21 mouse cellular contexts compared by ENCODE assay signal in the genomic region with DNA sequence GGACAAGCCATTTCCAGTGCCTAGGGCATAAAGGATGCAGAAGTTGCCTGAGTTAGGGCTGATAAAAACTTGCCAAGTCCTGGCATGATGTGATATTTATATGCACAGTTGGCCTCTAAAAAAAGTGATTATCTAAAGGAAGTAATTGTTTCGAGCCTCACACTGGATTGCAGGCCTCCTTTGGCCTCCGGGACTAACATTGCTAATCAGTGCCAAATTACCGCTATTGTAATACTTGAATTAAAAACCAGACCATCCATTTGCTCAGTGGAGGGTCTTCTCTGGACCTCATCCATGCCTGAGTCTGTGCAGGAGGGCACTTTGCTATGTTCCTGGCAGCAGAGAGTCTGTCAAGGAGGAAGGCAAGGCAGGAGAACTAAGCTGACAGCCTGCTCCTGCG.
A peak's percentile ranks its signal among the peaks of the same experiment; 100 is the strongest.
DNase-seq lines count a peak whose midpoint lies in the region; ATAC-seq and TF ChIP-seq lines count a peak whose summit lies in the region.
"Had no signal": no experiment of that assay in that cellular context is flagged by ENCODE, and none has a peak within 500 bp of the region (broad histone marks: within the 10 kb centered on the region; RNA-seq: fewer than 3 reads in every experiment).

No protein-coding gene starts in this region.

- H3K9ac ChIP-seq in forebrain, embryonic 15.5 days (replicated peaks): no peak overlapping the region
- no peak overlapping the region for H3K9ac ChIP-seq in forebrain, embryonic 11.5 days (ENCODE audit: low read length)
- no peak overlapping the region for H3K9ac ChIP-seq in hindbrain, postnatal 0 days (replicated peaks; ENCODE audit: low read length)
- H3K9ac ChIP-seq in hindbrain, embryonic 11.5 days (ENCODE audit: low read depth, low read length): no peak overlapping the region
- H3K9ac ChIP-seq: embryonic facial prominence, embryonic 12.5 days; heart, embryonic 13.5 days; hindbrain, embryonic 13.5 days had no signal

- H3K9me3 ChIP-seq in forebrain, embryonic 15.5 days: no peaks in the 10 kb centered on the region
- no peaks in the 10 kb centered on the region for H3K9me3 ChIP-seq in forebrain, embryonic 11.5 days (ENCODE audit: control insufficient read depth, low read length)
- no peaks in the 10 kb centered on the region for H3K9me3 ChIP-seq in hindbrain, postnatal 0 days (ENCODE audit: low read length)
- no peaks in the 10 kb centered on the region for H3K9me3 ChIP-seq in hindbrain, embryonic 11.5 days (ENCODE audit: control insufficient read depth, low read length)
- H3K9me3 ChIP-seq: embryonic facial prominence, embryonic 12.5 days; heart, embryonic 13.5 days; hindbrain, embryonic 13.5 days had no signal

- no peak overlapping the region for H3K4me2 ChIP-seq in forebrain, embryonic 15.5 days (replicated peaks)
- no peak overlapping the region for H3K4me2 ChIP-seq in forebrain, embryonic 11.5 days (ENCODE audit: low read depth, low read length, severe bottlenecking)
- H3K4me2 ChIP-seq in hindbrain, postnatal 0 days (ENCODE audit: low read depth, low read length): no peak overlapping the region
- H3K4me2 ChIP-seq in hindbrain, embryonic 11.5 days (replicated peaks; ENCODE audit: low read depth, low read length): no peak overlapping the region
- H3K4me2 ChIP-seq: embryonic facial prominence, embryonic 12.5 days; heart, embryonic 13.5 days; hindbrain, embryonic 13.5 days had no signal

- H3K27ac ChIP-seq in forebrain, embryonic 15.5 days (replicated peaks): no peak overlapping the region; the same call in 1 of the 2 replicates
- H3K27ac ChIP-seq in forebrain, embryonic 11.5 days (ENCODE audit: low read depth, low read length): no peak overlapping the region
- no peak overlapping the region for H3K27ac ChIP-seq in hindbrain, postnatal 0 days
- no peak overlapping the region for H3K27ac ChIP-seq in hindbrain, embryonic 11.5 days (ENCODE audit: low read depth, low read length)
- H3K27ac ChIP-seq: embryonic facial prominence, embryonic 12.5 days; heart, embryonic 13.5 days; hindbrain, embryonic 13.5 days had no signal

- H3K4me1 ChIP-seq in forebrain, embryonic 15.5 days: peaks cover 29% of the 10 kb centered on the region
- no peaks in the 10 kb centered on the region for H3K4me1 ChIP-seq in forebrain, embryonic 11.5 days (replicated peaks; ENCODE audit: control insufficient read depth, insufficient read depth, low read length)
- H3K4me1 ChIP-seq in hindbrain, postnatal 0 days (ENCODE audit: insufficient read depth, low read length): 0 out of 2 replicates have a peak, but pooled peaks cover 5% of the 10 kb centered on the region
- no peaks in the 10 kb centered on the region for H3K4me1 ChIP-seq in hindbrain, embryonic 11.5 days (replicated peaks; ENCODE audit: control insufficient read depth, insufficient read depth, low read length)
- H3K4me1 ChIP-seq in lung, adult 2 months (ENCODE audit: control insufficient read depth, insufficient read depth, low read length): no peaks in the 10 kb centered on the region
- H3K4me1 ChIP-seq: embryonic facial prominence, embryonic 12.5 days; heart, embryonic 13.5 days had no signal

- no peaks in the 10 kb centered on the region for H3K36me3 ChIP-seq in forebrain, embryonic 15.5 days
- no peaks in the 10 kb centered on the region for H3K36me3 ChIP-seq in forebrain, embryonic 11.5 days (ENCODE audit: control insufficient read depth, insufficient read depth, low read length)
- no peaks in the 10 kb centered on the region for H3K36me3 ChIP-seq in hindbrain, postnatal 0 days (ENCODE audit: insufficient read depth, low read length)
- H3K36me3 ChIP-seq in hindbrain, embryonic 11.5 days (ENCODE audit: control insufficient read depth, insufficient read depth, low read length): no peaks in the 10 kb centered on the region
- H3K36me3 ChIP-seq: embryonic facial prominence, embryonic 12.5 days; heart, embryonic 13.5 days; hindbrain, embryonic 13.5 days had no signal

- ATAC-seq in forebrain, embryonic 15.5 days (replicated peaks): 0 out of 2 replicates have a peak, but pooled peaks have one; percentile 23
- ATAC-seq in forebrain, embryonic 11.5 days (replicated peaks; ENCODE audit: low FRiP score): no peak
- ATAC-seq in hindbrain, postnatal 0 days: no peak
- ATAC-seq in hindbrain, embryonic 11.5 days (ENCODE audit: low FRiP score): no peak
- ATAC-seq: activated CD4-positive, CD25-positive, alpha-beta regulatory T cell, adult 4 months; intestine, embryonic 16.5 days; Patski had no signal

- TF ChIP-seq POLR2A in lung, adult 2 months (IDR thresholded peaks at IDR 0.05; ENCODE audit: borderline replicate concordance, extremely low read depth, low read depth, low read length): no peak
- TF ChIP-seq POLR2A in brain, embryonic 14.5 days (IDR thresholded peaks at IDR 0.05; ENCODE audit: borderline replicate concordance, extremely low read depth, insufficient read depth, insufficient read length, poor library complexity, severe bottlenecking): no peak

- no peak overlapping the region for H3K4me3 ChIP-seq in forebrain, embryonic 15.5 days
- H3K4me3 ChIP-seq in forebrain, embryonic 11.5 days (ENCODE audit: low read depth, low read length): no peak overlapping the region
- no peak overlapping the region for H3K4me3 ChIP-seq in hindbrain, postnatal 0 days (ENCODE audit: low read length)
- no peak overlapping the region for H3K4me3 ChIP-seq in hindbrain, embryonic 11.5 days (ENCODE audit: low read depth, low read length)
- H3K4me3 ChIP-seq in lung, adult 2 months (replicated peaks; ENCODE audit: extremely low read depth, low read depth, low read length): no peak overlapping the region
- H3K4me3 ChIP-seq: embryonic facial prominence, embryonic 12.5 days; heart, embryonic 13.5 days; hindbrain, embryonic 13.5 days had no signal

- TF ChIP-seq CTCF in hindbrain, postnatal 0 days (IDR thresholded peaks at IDR 0.05; ENCODE audit: low read depth): no peak
- no peak for TF ChIP-seq CTCF in lung, adult 2 months (IDR thresholded peaks at IDR 0.05; ENCODE audit: insufficient read depth, low read length)
- TF ChIP-seq CTCF in brain, embryonic 14.5 days (IDR thresholded peaks at IDR 0.05; ENCODE audit: borderline replicate concordance, extremely low read depth, insufficient read depth, insufficient read length): no peak

- DNase-seq in forebrain, embryonic 11.5 days (ENCODE audit: low spot score): no peak
- peak; percentile 10 for DNase-seq in hindbrain, postnatal 0 days (ENCODE audit: low spot score)
- DNase-seq in hindbrain, embryonic 11.5 days (ENCODE audit: low spot score): no peak
- peak; percentile 10 for DNase-seq in lung, postnatal 36 days
- no peak for DNase-seq in lung, adult 2 months
- DNase-seq in brain, embryonic 14.5 days (ENCODE audit: low read depth): peak; percentile 79
- DNase-seq: adrenal gland, postnatal 14 days; cerebellum, adult 18-20 months; cerebellum, adult 9-11 months; embryo, embryonic 11 days; gastrocnemius, postnatal 36 days; heart, adult 11 months; heart, postnatal 36 days had no signal

- H3K27me3 ChIP-seq in forebrain, embryonic 15.5 days: no peaks in the 10 kb centered on the region
- H3K27me3 ChIP-seq in forebrain, embryonic 11.5 days (ENCODE audit: control insufficient read depth, insufficient read depth, low read length): no peaks in the 10 kb centered on the region
- no peaks in the 10 kb centered on the region for H3K27me3 ChIP-seq in hindbrain, postnatal 0 days (ENCODE audit: insufficient read depth, low read length)
- H3K27me3 ChIP-seq in hindbrain, embryonic 11.5 days (ENCODE audit: control insufficient read depth, insufficient read depth, low read length): no peaks in the 10 kb centered on the region
- H3K27me3 ChIP-seq: CH12.LX; embryonic facial prominence, embryonic 12.5 days; heart, embryonic 13.5 days; hindbrain, embryonic 13.5 days had no signal

- 25% methylated on average over 4 of the region's 4 CpGs for WGBS in forebrain, embryonic 15.5 days
- WGBS in forebrain, embryonic 11.5 days: 68% methylated on average over 4 of the region's 4 CpGs
- WGBS in hindbrain, postnatal 0 days: 52% methylated on average over 4 of the region's 4 CpGs
- 85% methylated on average over 4 of the region's 4 CpGs for WGBS in hindbrain, embryonic 11.5 days
- WGBS in lung, adult 2 months: 42% methylated on average over 4 of the region's 4 CpGs

Comparison
In these comparisons a context has a peak if more than half of its experiments do, and no peak if none do; other contexts are left out.
1. DNase-seq: peak in hindbrain, postnatal 0 days (single experiment), lung, postnatal 36 days (single experiment) and brain, embryonic 14.5 days (single experiment); none in forebrain, embryonic 11.5 days (single experiment), hindbrain, embryonic 11.5 days (single experiment) and lung, adult 2 months (single experiment).